Comparison of ENCODE assay signal across 20 mouse cellular contexts in the genomic region with DNA sequence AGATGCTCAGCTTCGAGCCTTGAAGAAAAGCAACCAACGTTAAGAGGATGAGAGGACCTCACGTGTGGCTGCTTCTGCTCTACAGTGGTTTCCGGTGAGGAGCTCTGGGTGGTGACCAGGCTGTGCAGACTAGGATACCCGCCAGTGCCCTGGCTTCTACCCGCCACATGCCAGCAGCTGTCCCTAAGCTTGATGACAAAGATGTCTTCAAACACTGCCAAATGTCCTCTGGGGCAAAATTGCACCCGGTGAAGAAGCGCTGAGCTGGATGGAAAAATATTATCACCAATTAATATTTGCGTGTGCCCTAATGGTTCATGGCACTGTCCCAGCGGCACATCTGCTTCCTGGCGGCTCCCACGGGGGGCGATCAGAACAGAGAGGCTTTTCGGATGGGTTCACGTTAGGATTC.
DNase-seq lines count a peak whose midpoint lies in the region; ATAC-seq and TF ChIP-seq lines count a peak whose summit lies in the region.
"Had no signal": no experiment of that assay in that cellular context is flagged by ENCODE, and none has a peak within 500 bp of the region (broad histone marks: within the 10 kb centered on the region; RNA-seq: fewer than 3 reads in every experiment).

No protein-coding gene starts in this region.

- no peak for ATAC-seq in cerebellum, adult (ENCODE audit: insufficient number of reproducible peaks, low FRiP score, low TSS enrichment)
- peak; percentile 53; the same call in 1 of the 2 replicates for ATAC-seq in common myeloid progenitor, adult 5-6 weeks (replicated peaks; ENCODE audit: low read depth, poor library complexity, severe bottlenecking)
- ATAC-seq: hindbrain, embryonic 16.5 days; midbrain, embryonic 13.5 days had no signal

- H3K27ac ChIP-seq in left cerebral cortex, adult 2 months = no peak overlapping the region
- no peak overlapping the region for H3K27ac ChIP-seq in layer of hippocampus, adult 2 months
- H3K27ac ChIP-seq: forebrain, embryonic 10.5 days; heart, embryonic 13.5 days; limb, embryonic 12.5 days; liver, embryonic 13.5 days; lung, embryonic 15.5 days; midbrain, embryonic 13.5 days had no signal

- no peak for TF ChIP-seq CTCF in left cerebral cortex, adult 2 months (IDR thresholded peaks at IDR 0.05)
- no peak for TF ChIP-seq CTCF in layer of hippocampus, adult 2 months (conservative IDR thresholded peaks at IDR 0.05)

- H3K4me3 ChIP-seq in left cerebral cortex, adult 2 months = no peak overlapping the region
- no peak overlapping the region for H3K4me3 ChIP-seq in layer of hippocampus, adult 2 months
- H3K4me3 ChIP-seq: forebrain, embryonic 10.5 days; heart, embryonic 13.5 days; limb, embryonic 12.5 days; liver, embryonic 13.5 days; lung, embryonic 15.5 days; midbrain, embryonic 13.5 days had no signal

- intact Hi-C loops in left cerebral cortex, postnatal 4 days (cut with DNase I) = loop anchor here (10.0 kb wide), 1 partner anchor 186 kb away; no protein-coding TSS in a partner anchor
- intact Hi-C loops in left cerebral cortex, adult 2 months (cut with DNase I) = no loop called here

- peak; percentile 23 to 52 for DNase-seq in cerebellum, postnatal 14 days
- DNase-seq in left cerebral cortex, postnatal 4 days = peak; percentile 74
- no peak for DNase-seq in left cerebral cortex, adult 2 months (ENCODE audit: extremely low spot score in 1 of 2, low spot score in 2 of 2)
- DNase-seq in A20 (ENCODE audit: low read depth, low spot score) = peak; percentile 30
- no peak for DNase-seq in layer of hippocampus, adult 18-20 months (ENCODE audit: low spot score in 2 of 2)
- DNase-seq in layer of hippocampus, adult 2 months (ENCODE audit: low spot score in 2 of 2) = no peak
- DNase-seq: adrenal gland, postnatal 14 days; cerebellum, adult 11 months; cerebellum, postnatal 36 days; layer of hippocampus, adult 9-11 months; liver, embryonic 13.5 days; right cerebral cortex, postnatal 25 days had no signal

Comparison
In these comparisons a context has a peak if more than half of its experiments do, and no peak if none do; other contexts are left out.
1. DNase-seq: peak in cerebellum, postnatal 14 days (2 of 2), left cerebral cortex, postnatal 4 days (single experiment) and A20 (single experiment); none in left cerebral cortex, adult 2 months (0 of 2), layer of hippocampus, adult 18-20 months (0 of 2) and layer of hippocampus, adult 2 months (0 of 2).